Mouse (Mus musculus) embryonic fibroblast, embryonic 13.5 days (primary cell): ENCODE measurements around the gene Clba1. TPM values are rescaled to one million over a fixed set of nuclear protein-coding genes. Genes with fewer than 3 reads are reported as not detected.
A peak's percentile ranks its signal among the peaks of the same experiment; 100 is the strongest.

Source experiments
- H3K27ac ChIP-seq: 2 replicates; pipeline ENCODE4 v1.5.1; 2012; ENCODE audit warnings: low read length, control low read depth, inconsistent platforms; ENCODE audit not compliant: insufficient read depth
- H3K4me1 ChIP-seq: 2 replicates; pipeline ENCODE4 v1.6.1; 2011; ENCODE audit warnings: low read length; ENCODE audit not compliant: control insufficient read depth, insufficient read depth
- H3K4me3 ChIP-seq: 2 replicates; pipeline ENCODE4 v1.5.1; 2011; ENCODE audit warnings: mild to moderate bottlenecking, control low read depth, low read length; ENCODE audit not compliant: insufficient read depth
- CTCF ChIP-seq: IDR thresholded peaks from 2 replicates; pipeline ENCODE4 v1.5.1; 2011; ENCODE audit warnings: mild to moderate bottlenecking, control low read depth, low read length, moderate library complexity, borderline replicate concordance; ENCODE audit not compliant: insufficient read depth
- POLR2A ChIP-seq: IDR thresholded peaks from 2 replicates; pipeline ENCODE4 v1.6.1; 2011; ENCODE audit warnings: low read depth, mild to moderate bottlenecking, control low read depth, low read length, moderate library complexity
- polyA plus RNA-seq: library from polyadenylated mRNA; stranded (reverse); fragments of >200 nt; gene quantifications from 2 replicates; pipeline ENCODE4 v1.2.4, GENCODE M21; 2011; ENCODE audit warnings: low read depth; ENCODE audit not compliant: missing spikeins, insufficient read length

The Clba1 gene
- polyA plus RNA-seq, 1 experiment, result 13.0 TPM

DNA sequence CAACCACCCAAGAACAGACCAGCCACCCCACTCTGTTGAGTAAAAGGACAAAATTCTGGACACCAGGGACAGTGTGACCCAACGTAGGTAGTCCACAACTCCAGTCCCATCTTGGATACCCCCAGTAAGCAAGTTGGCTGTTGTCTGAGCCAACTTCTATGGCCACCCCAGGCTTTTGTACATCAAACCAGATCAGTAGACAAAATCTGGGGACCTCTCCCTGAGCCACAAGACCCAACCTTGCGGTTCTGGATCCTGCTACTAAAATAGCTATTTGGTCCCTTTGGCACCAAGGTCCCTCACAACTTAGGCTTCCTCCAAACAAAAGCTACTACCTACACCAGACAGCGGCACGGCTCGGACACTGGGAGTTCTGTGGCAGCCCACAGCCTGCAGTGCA lies 13.7 kb upstream of the Clba1 start:
- peak overlapping the region; percentile 98 for H3K27ac ChIP-seq
- H3K4me3 ChIP-seq, result peak overlapping the region; percentile 73
- peaks cover 30% of the 10 kb centered on the region for H3K4me1 ChIP-seq
- TF ChIP-seq CTCF (no peak), POLR2A (no peak; the same call in 1 of the 2 replicates)

DNA sequence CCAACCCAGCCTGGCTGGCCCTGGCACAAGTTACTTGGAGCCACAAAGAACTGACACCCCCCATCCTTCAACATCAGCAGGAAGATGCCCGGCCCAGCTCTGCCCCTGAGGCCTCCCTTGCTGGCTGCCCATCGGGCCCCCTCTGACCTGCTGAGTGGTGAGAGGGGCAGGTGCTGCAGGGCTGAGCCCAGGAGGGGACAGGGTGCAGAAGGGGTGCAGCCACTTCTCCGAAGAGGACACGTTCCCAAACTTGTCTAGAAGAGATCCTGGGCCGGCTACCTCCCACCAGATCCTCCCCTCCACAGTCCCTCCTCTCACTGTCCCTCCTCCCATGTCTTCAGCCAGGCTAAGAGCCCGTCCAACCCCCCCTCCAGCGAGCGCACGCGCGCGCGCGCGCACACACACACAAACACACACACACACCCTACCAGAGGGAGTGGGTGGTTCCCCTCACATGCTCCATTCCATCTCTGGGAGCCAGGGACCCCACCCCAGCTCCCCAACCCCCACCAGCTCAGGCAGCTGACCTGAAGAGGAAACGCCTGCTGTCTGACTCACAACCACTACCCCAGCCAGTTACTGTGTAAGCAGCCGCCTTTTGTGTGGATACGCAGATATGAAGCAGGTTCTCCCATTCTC lies 13.2 kb upstream of the Clba1 start:
- peak overlapping the region; percentile 73 for H3K4me3 ChIP-seq
- TF ChIP-seq CTCF, result no peak
- peak; percentile 94 for TF ChIP-seq POLR2A
- H3K27ac ChIP-seq, result peak overlapping the region; percentile 98
- H3K4me1 ChIP-seq, result peaks cover 30% of the 10 kb centered on the region

DNA sequence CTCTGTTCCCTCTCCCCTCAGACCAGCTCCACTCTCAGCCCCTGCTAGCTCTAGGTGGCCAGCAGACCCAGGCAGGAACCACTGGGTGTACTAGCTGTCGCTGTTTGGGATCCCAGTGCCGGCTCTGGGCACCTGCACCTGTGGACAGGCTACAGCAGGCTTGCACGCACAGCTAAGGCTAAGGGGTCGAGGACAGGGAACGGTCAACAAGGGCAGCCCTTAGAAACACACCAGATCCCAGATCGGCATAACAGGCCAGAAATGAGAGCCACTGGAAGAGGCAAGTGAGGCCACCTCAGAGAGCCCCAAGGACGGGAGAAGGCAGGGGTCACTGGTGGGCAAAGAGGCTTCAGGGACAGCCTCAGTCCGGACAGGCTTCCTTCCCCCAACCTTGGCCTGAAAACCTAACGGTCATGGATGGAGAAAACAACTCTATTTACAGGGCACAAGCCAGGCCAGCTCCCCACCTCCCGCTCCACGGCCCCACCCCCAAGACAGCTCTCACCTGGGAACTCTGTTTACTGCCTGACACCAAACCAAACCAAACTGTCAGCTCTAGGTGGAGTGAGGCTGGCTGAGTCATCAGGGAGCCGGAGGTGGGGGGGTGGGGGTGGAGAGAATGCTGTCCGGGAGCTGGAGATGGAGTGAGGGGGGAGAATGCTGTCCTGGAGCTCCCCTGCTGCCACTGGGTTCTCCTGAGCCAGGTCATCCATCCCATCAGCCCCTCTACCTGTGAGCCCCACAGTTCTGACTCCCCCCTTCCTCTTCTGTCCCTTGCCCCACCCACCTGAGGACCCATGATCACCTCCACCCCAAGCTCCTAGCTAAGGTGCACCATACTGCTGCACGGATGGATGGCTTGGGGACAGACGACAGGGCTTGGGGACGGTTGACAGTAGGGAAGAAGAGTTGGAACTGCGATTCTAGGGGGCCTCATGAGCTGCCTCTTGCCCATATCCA lies 11.9 kb upstream of the Clba1 start:
- H3K4me3 ChIP-seq, result no peak overlapping the region
- TF ChIP-seq POLR2A (no peak), CTCF (no peak)
- H3K27ac ChIP-seq, result peak overlapping the region; percentile 88
- H3K4me1 ChIP-seq, result peaks cover 30% of the 10 kb centered on the region

DNA sequence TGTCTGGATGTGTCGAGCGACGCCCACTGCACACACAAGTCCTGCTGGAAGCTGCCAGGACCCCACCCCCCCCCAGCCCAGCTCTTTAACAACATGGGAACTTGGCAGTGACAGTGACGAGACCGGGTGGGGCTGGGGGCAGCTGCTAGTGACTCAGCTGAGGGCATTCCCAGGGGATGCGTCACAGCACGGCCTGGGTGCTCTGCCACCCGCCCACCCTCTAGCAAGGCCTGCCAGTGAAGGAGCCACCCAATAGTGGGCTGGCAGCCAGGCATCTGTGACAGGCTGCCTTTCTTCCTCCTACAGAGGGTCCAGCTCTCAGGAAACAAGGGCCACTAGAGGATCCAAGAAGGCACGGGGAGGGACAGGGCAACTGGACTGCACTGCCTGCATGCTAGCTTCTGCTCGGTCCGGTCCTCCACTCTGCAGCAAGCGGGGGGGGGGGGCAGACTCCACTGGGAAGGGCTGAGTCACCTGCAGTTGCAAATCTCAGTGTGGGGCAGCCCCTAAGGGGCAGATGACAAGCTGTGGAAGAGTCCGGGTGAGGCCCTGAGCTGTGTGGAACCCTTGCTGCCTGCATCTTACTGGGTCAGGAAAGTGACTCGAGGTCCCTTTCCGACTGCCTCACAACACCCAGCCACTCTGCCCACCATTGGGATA lies 10.9 kb upstream of the Clba1 start:
- no peak overlapping the region for H3K4me3 ChIP-seq
- peak overlapping the region; percentile 88 for H3K27ac ChIP-seq
- TF ChIP-seq CTCF, result no peak
- TF ChIP-seq POLR2A, result 0 out of 2 replicates have a peak, but pooled peaks have one; percentile 19
- peaks cover 25% of the 10 kb centered on the region for H3K4me1 ChIP-seq

DNA sequence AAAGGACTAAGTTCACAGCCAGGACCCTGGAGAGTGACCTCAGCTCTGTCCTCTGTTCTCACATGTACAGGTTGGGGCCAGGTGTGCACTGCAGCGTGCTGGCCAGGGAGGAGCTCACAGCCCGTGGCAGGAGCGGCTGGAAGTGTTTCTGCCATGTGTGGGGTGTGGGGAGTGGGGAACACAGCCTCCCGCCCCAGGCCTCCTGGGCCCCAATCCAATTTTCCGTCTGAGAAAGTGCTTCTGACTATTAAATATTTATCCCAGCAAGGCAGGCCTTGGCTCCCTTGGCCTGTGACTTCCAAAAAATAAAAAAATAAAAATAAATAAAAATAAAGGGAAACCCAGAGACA lies 10.4 kb upstream of the Clba1 start:
- Histone ChIP-seq H3K4me1 (peaks cover 24% of the 10 kb centered on the region), H3K4me3 (no peak overlapping the region), H3K27ac (peak overlapping the region; percentile 88)
- TF ChIP-seq CTCF, result no peak
- TF ChIP-seq POLR2A, result no peak; the same call in 1 of the 2 replicates

DNA sequence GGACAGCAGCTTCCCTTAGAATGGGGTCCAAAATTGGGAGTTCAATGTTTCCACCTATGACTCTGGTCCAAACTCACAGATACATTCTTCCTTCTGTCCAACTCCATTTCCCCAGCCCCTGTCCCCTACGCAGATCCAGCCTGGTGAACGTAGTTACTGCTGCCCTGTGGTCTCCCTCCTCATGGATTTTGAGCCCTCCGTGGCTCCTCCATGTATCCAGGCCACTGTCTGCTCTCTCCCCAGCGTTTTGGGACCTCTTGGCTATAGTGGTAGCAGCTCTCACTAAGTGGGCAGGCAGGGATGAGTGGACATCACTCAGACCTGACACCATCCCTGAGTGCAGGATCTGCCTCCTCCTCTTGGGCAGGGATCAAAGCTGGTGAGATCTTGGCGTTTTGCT lies 10.0 kb upstream of the Clba1 start:
- Histone ChIP-seq H3K4me1 (peaks cover 26% of the 10 kb centered on the region), H3K27ac (peak overlapping the region; percentile 88), H3K4me3 (no peak overlapping the region)
- no peak for TF ChIP-seq CTCF
- TF ChIP-seq POLR2A, result no peak

DNA sequence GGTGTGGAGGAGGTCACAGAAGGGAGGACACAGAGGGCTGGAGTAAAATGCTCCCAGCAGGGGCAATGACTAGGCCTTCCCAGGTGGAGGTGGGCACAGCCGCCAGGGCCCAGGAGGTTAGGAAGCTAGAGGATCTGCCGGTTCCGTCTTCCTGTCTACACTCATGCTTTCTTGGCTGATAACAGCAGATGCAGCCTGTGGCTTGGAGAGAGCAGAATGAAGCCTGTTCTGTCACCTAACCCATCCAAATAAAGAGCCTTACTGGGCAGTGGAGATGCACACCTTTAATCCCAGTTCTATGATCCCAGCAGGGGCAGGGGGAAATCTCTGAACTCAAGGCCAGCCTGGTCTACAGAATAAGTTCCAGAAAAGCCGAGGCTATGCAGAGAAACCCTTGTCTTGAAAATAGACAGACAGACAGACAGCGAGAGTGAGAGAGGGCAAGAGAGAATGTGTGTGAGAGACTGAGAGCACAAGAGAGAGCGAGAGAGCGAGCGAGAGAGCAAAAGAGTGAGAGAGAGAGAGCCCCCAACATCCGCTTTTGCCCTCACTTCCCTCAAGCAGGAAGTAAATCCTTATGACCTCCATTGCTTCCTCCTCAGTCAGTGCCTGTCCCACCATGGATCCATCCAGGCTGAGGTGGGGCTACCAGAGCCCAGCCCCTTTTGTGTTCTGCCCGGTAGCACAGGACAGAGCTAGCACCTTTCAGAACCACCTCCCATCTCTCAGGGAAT lies 9.3 kb upstream of the Clba1 start:
- TF ChIP-seq CTCF, result no peak
- TF ChIP-seq POLR2A, result no peak
- H3K4me3 ChIP-seq, result no peak overlapping the region
- peaks cover 26% of the 10 kb centered on the region for H3K4me1 ChIP-seq
- H3K27ac ChIP-seq, result peak overlapping the region; percentile 88; the same call in 1 of the 2 replicates

GRCm38 (mm10) chr12:112800476-112800875 lies 8.3 kb upstream of the Clba1 start:
- Histone ChIP-seq H3K4me3 (no peak overlapping the region), H3K4me1 (peaks cover 26% of the 10 kb centered on the region), H3K27ac (no peak overlapping the region)
- TF ChIP-seq POLR2A (no peak), CTCF (no peak)
